Mouse (Mus musculus) small intestine, adult 2 months (tissue): ENCODE measurements at regions not wholly inside any gene's neighbourhood (a gene's known extent, or its start where the extent isn't known, plus 50 kb on each side); places are given as distances from the start of the nearest gene placed in this dataset.

ENCODE experiments used
- H3K27ac ChIP-seq: fragments of 200-500 bp; 2 replicates; pipeline ENCODE4 v1.5.1; 2012; ENCODE audit warnings: low read depth, low read length, control low read depth, inconsistent platforms; ENCODE audit not compliant: insufficient read depth
- H3K27me3 ChIP-seq: fragments of 200-500 bp; 2 replicates; pipeline ENCODE4 v1.6.1; 2012; ENCODE audit warnings: mild to moderate bottlenecking, moderate library complexity, low read length, inconsistent platforms; ENCODE audit not compliant: control insufficient read depth, insufficient read depth
- H3K36me3 ChIP-seq: fragments of 200-500 bp; 2 replicates; pipeline ENCODE4 v1.6.1; 2012; ENCODE audit warnings: mild to moderate bottlenecking, low read length, control low read depth, inconsistent platforms; ENCODE audit not compliant: control insufficient read depth, insufficient read depth
- H3K4me1 ChIP-seq: fragments of 200-500 bp; 2 replicates; pipeline ENCODE4 v1.6.1; 2012; ENCODE audit warnings: low read length, inconsistent platforms, mixed read lengths; ENCODE audit not compliant: control insufficient read depth, insufficient read depth, insufficient read length
- H3K4me3 ChIP-seq: fragments of 200-500 bp; 2 replicates; pipeline ENCODE4 v1.5.1; 2012; ENCODE audit warnings: low read depth, mild to moderate bottlenecking, control low read depth, inconsistent platforms, low read length, moderate library complexity
- CTCF ChIP-seq: fragments of 200-500 bp; IDR thresholded peaks from 2 replicates; pipeline ENCODE4 v1.5.1; 2012; ENCODE audit warnings: low read depth, mild to moderate bottlenecking, control low read depth, inconsistent platforms, low read length, moderate library complexity, mixed read lengths; ENCODE audit not compliant: insufficient replicate concordance, insufficient read length; ENCODE audit errors: extremely low read depth
- POLR2A ChIP-seq: fragments of 200-500 bp; IDR thresholded peaks from 2 replicates; pipeline ENCODE4 v1.6.1; 2012; ENCODE audit warnings: low read depth, mild to moderate bottlenecking, control low read depth, inconsistent platforms, low read length, moderate library complexity
- WGBS: fragments of 180-500 bp; shearing (Covaris S2); methylation state at CpG from one replicate; pipeline ENCODE4 v1.1.7; 2018; 5-methylcytosine and 5-hydroxymethylcytosine counted together

DNA sequence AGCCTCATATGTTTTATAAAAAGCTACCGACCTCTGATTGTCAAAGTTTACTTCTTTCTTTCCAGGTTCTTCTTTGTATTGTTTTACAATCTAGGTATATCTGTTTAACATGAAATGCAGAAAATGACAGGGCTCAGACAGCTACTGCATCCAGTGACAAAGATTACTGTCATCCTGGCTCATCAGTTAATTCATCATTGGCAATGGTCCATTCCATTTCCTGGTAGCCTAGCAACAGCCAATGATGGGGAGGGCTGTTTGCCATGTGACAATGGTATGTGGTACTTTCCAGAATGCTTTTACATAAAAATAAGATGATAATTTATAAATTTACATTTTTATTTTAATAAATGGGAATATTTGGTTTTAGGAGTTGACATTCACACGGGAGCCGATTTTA is 630.9 kb downstream of the Bcl11a start:
- Histone ChIP-seq H3K4me3 (no peak overlapping the region), H3K27ac (no peak overlapping the region), H3K27me3 (no peaks in the 10 kb centered on the region), H3K4me1 (no peaks in the 10 kb centered on the region), H3K36me3 (no peaks in the 10 kb centered on the region)
- WGBS, result 86% methylated on average over 3 of the region's 3 CpGs
- TF ChIP-seq CTCF (no peak), POLR2A (no peak)

DNA sequence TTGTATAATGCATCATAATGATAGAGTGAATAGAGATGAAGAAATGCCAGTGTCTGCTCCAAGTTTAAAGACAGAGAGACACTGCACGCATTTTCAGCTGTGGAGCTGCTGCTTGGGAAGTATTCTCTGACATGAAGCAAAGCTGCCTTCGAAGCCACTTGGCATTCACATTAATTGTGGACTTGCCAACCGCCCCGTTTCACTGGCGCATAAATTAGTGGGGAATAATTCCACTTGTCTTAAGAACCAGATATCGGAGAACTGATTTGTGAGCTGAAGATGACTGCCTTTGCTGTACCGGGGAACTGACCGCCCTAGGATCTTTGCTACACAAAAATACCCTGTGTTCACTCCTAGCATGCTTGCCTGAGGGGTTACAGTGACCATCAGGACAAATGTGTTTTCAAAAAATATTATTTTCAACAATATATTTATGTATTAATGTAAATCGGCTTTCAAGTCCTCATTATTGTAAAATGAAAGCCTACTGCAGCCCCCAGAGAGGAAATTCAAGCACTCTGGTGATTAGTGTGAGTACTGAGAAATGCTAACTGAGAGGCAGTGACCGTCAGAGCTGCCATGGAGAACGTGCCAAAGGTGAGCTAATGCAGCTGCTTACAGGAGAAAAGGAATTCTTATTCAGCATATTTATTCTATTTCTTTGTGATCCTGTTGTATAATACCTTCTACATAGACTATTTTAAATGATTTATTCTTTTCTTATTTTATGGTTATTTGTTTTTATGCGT is 638.9 kb downstream of the Bcl11a start:
- WGBS, result 83% methylated on average over 12 of the region's 12 CpGs

DNA sequence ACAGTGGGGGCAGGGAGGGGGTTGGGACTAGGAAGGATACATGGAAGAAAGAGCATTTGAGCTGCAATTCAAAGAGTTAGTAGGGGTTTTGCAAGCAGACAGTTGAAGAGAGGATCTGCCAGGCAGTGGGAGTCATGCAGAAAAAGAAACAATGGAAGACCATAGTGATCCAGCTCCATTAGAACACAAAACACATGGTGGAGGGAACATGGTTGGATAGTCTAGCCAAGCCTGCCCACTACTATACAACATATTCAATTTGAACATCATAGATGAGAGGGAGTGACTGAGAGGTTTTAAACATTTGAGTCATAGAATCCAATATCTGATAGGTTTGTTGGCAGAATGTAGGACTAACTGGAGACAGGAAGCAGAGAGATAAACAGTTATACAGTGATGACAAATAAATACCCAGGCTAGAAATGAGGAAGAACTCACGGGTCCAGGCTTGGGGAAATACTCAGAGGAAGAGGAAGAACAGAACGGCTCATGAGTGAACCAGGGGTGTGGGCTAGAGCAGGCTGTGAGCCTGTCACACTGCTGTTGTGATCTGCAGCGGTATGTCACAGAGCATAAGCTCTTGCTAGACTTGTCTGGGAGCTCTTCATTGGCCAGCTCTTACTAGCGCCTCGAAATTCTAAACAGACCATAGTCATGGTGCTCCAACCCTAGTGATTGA is 646.5 kb downstream of the Bcl11a start:
- no peaks in the 10 kb centered on the region for H3K27me3 ChIP-seq
- WGBS, result 71% methylated on average over 5 of the region's 5 CpGs
- H3K27ac ChIP-seq, result no peak overlapping the region
- H3K36me3 ChIP-seq, result no peaks in the 10 kb centered on the region
- no peak overlapping the region for H3K4me3 ChIP-seq
- H3K4me1 ChIP-seq, result no peaks in the 10 kb centered on the region
- TF ChIP-seq CTCF, result no peak
- no peak for TF ChIP-seq POLR2A

More for the DNA sequence above, 638.9 kb downstream of the Bcl11a start:
- H3K27ac ChIP-seq, result no peak overlapping the region
- H3K4me1 ChIP-seq, result no peaks in the 10 kb centered on the region
- TF ChIP-seq POLR2A, result no peak
- TF ChIP-seq CTCF, result no peak
- no peaks in the 10 kb centered on the region for H3K36me3 ChIP-seq
- H3K27me3 ChIP-seq, result no peaks in the 10 kb centered on the region
- no peak overlapping the region for H3K4me3 ChIP-seq

DNA sequence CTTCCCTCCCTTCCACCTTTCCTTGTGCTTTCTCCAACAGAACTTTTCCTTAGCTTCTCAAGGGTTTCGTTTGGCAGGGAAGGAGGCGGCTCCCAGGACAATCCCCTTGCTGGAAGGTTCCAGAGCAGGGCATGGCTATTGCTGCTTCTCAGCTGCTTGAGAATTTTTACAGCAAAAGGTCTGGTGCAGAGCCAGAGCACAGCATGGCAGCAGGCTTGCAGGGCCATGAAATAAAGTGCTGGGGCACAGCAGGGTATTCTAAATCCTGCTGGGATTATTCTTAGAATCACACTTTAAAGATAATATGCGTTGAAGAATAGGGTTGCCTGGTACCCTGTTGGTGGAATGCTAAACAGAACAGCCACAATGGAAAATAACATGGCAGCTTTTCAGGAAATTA is 648.5 kb downstream of the Bcl11a start:
- no peak overlapping the region for H3K27ac ChIP-seq
- TF ChIP-seq POLR2A (no peak), CTCF (no peak)
- WGBS, result 63% methylated on average over 3 of the region's 3 CpGs
- H3K27me3 ChIP-seq, result no peaks in the 10 kb centered on the region
- H3K4me3 ChIP-seq, result no peak overlapping the region
- H3K36me3 ChIP-seq, result no peaks in the 10 kb centered on the region
- H3K4me1 ChIP-seq, result no peaks in the 10 kb centered on the region

DNA sequence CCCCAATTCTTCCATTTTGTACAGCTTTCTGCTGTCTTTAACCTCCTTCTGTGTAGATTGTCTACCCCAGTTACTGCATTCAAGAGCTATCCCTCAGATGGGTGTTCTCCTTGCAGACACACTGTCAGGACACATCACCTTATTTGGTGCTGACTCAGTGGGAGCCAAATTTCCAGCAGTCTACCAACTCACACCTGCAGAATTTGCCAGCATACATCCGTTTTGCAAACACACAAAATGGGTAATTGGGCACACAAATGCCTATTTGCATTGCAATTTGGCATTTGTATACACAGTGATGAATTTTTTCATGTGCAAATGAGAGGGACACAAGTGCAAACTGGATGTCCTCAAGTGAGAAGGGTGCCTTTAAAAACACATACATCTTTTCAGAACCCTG is 649.5 kb downstream of the Bcl11a start:
- WGBS, result 66% methylated on average over 1 of the region's 1 CpGs
- Histone ChIP-seq H3K4me3 (no peak overlapping the region), H3K27me3 (no peaks in the 10 kb centered on the region), H3K36me3 (no peaks in the 10 kb centered on the region), H3K4me1 (no peaks in the 10 kb centered on the region), H3K27ac (no peak overlapping the region)
- TF ChIP-seq POLR2A (no peak), CTCF (no peak)

DNA sequence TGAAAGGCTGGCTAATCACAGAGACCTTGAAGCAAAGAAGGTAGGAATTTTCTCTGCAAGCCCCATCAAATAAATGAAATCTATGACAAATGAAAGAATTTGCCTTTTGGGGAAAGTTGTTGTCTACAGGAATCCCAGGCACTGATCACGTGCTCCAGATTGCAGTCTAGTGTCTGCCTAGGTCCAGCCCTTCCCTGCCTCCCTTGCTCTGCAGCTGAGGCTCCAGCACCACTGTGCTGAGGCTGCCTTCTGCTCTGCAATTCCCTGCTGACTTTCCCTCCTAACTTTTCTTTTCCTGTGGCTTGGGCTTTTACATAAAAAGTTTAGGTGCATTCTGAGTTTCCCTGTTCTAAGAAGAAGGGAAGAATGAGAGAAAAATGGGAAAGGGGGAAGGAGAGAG is 653.6 kb downstream of the Bcl11a start:
- no peaks in the 10 kb centered on the region for H3K36me3 ChIP-seq
- TF ChIP-seq CTCF, result no peak
- no peak for TF ChIP-seq POLR2A
- H3K27ac ChIP-seq, result no peak overlapping the region
- H3K27me3 ChIP-seq, result no peaks in the 10 kb centered on the region
- H3K4me3 ChIP-seq, result no peak overlapping the region
- 37% methylated on average over 1 of the region's 1 CpGs for WGBS
- H3K4me1 ChIP-seq, result no peaks in the 10 kb centered on the region

DNA sequence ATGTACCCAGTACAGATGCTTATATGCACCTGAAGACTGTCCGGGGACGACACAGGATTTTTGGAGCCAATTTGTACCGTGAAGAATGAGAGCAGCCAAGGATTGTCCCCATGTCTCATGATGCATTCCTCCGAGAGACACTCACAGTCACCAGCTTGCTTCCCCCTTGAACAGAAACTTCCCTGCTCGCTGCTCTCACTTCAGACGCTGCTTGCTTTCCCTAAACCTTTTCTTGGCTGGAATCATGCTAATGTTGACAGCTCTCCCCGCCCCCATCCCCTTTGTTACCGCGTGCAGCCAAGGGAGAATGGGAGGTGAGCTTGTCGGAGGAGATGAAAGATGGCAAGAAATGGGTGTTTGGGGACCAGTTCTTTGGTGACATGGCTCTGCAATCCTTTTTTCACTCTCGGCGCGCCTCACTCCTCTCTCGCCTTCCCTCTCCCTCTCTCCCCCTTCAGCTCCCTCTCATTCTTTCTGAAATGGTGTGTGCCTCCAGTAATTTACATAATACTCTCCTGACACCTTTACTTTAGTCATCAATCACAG is 661.9 kb downstream of the Bcl11a start:
- no peak for TF ChIP-seq CTCF
- TF ChIP-seq POLR2A, result no peak
- 43% methylated on average over 14 of the region's 14 CpGs for WGBS
- Histone ChIP-seq H3K36me3 (no peaks in the 10 kb centered on the region), H3K4me3 (no peak overlapping the region), H3K4me1 (no peaks in the 10 kb centered on the region), H3K27me3 (no peaks in the 10 kb centered on the region), H3K27ac (no peak overlapping the region)
